Mouse (Mus musculus) kidney, embryonic 14.5 days (tissue): Measurements from ENCODE around the gene Synm. TPM values are rescaled to one million over a fixed set of nuclear protein-coding genes. Genes with fewer than 3 reads are reported as not detected.

ENCODE experiments used
- ATAC-seq: fragments of 200-750 bp; cut with Nextera tagmentation; 2 replicates; pipeline ENCODE4 v1.8.0; 2017; ENCODE audit warnings: moderate number of reproducible peaks, mild to moderate bottlenecking, moderate TSS enrichment, moderate library complexity; ENCODE audit not compliant: low FRiP score, low TSS enrichment
- H3K27ac ChIP-seq: fragments of 300-500 bp; sonication (generic); 2 replicates; pipeline ENCODE4 v1.5.1; 2014; ENCODE audit warnings: low read depth, mild to moderate bottlenecking, low read length, moderate library complexity, mixed read lengths
- H3K27me3 ChIP-seq: fragments of 300-500 bp; sonication (generic); 2 replicates; pipeline ENCODE4 v1.6.1; 2014; ENCODE audit warnings: mild to moderate bottlenecking, low read length; ENCODE audit not compliant: control insufficient read depth, insufficient read depth
- H3K36me3 ChIP-seq: fragments of 300-500 bp; sonication (generic); 2 replicates; pipeline ENCODE4 v1.6.1; 2014; ENCODE audit warnings: low read length, mixed read lengths; ENCODE audit not compliant: control insufficient read depth, insufficient read depth
- H3K4me1 ChIP-seq: fragments of 300-500 bp; sonication (generic); 2 replicates; pipeline ENCODE4 v1.6.1; 2014; ENCODE audit warnings: low read length, mixed read lengths; ENCODE audit not compliant: control insufficient read depth, insufficient read depth
- H3K4me2 ChIP-seq: fragments of 300-500 bp; sonication (generic); replicated peaks from 2 replicates; pipeline ENCODE4 v1.6.1; 2014; ENCODE audit warnings: low read depth, mild to moderate bottlenecking, low read length
- H3K4me3 ChIP-seq: fragments of 300-500 bp; sonication (generic); 2 replicates; pipeline ENCODE4 v1.5.1; 2014; ENCODE audit warnings: mild to moderate bottlenecking, low read length
- H3K9ac ChIP-seq: fragments of 300-500 bp; sonication (generic); 2 replicates; pipeline ENCODE4 v1.6.1; 2014; ENCODE audit warnings: low read depth, mild to moderate bottlenecking, low read length, moderate library complexity
- H3K9me3 ChIP-seq: fragments of 300-500 bp; sonication (generic); 2 replicates; pipeline ENCODE4 v1.6.1; 2016; ENCODE audit warnings: low read length; ENCODE audit not compliant: control insufficient read depth
- WGBS: fragments of 180-500 bp; shearing (Covaris S2); extraction: QIAGEN DNeasy Blood & Tissue Kit; methylation state at CpG from one replicate; pipeline ENCODE4 v1.1.7; 2014; 5-methylcytosine and 5-hydroxymethylcytosine counted together
- polyA plus RNA-seq: library from polyadenylated mRNA; unstranded; fragments of >200 nt; fragmentation: Nextera tagmentation; extraction: Ambion mirVana; gene quantifications from 2 replicates; pipeline ENCODE4 v1.2.1, GENCODE M21; 2014

Gene Synm
- 0.70 and 1.3 TPM in 2 replicates for polyA plus RNA-seq

GRCm38 (mm10) chr7:67759629-67759995 lies at the start of gene Synm:
Gene Synm, minus strand, starts transcription at chr7:67759742.
- Histone ChIP-seq H3K9ac (peak within 1 kb of the TSS; percentile 47), H3K9me3 (no peaks in the 10 kb centered on the region), H3K27ac (no peak within 1 kb of the TSS), H3K4me3 (peak within 1 kb of the TSS; percentile 50), H3K4me2 (peak within 1 kb of the TSS; percentile 97), H3K27me3 (peaks cover 14% of the 10 kb centered on the region), H3K36me3 (no peaks in the 10 kb centered on the region), H3K4me1 (0 out of 2 replicates have a peak, but pooled peaks cover 4% of the 10 kb centered on the region)
- peak; percentile 92 for ATAC-seq
- WGBS: under 1% methylated on average over 37 of the region's 37 CpGs

GRCm38 (mm10) chr7:67803857-67804215 lies 44.3 kb upstream of the Synm start:
- H3K4me2 ChIP-seq: peak overlapping the region; percentile 42
- 23% methylated on average over 12 of the region's 13 CpGs for WGBS
- no peaks in the 10 kb centered on the region for H3K9me3 ChIP-seq
- no peaks in the 10 kb centered on the region for H3K4me1 ChIP-seq
- no peak overlapping the region for H3K27ac ChIP-seq
- H3K36me3 ChIP-seq: no peaks in the 10 kb centered on the region
- 0 out of 2 replicates have a peak overlapping the region, but pooled peaks have one; percentile 12 for H3K9ac ChIP-seq
- H3K27me3 ChIP-seq: no peaks in the 10 kb centered on the region
- no peak; the same call in 1 of the 2 replicates for ATAC-seq
- peak overlapping the region; percentile 25 for H3K4me3 ChIP-seq

GRCm38 (mm10) chr7:67803015-67803856 lies 43.7 kb upstream of the Synm start:
- Histone ChIP-seq H3K9me3 (no peaks in the 10 kb centered on the region), H3K9ac (0 out of 2 replicates have a peak overlapping the region, but pooled peaks have one; percentile 12), H3K4me2 (peak overlapping the region; percentile 42), H3K4me1 (no peaks in the 10 kb centered on the region), H3K36me3 (no peaks in the 10 kb centered on the region), H3K4me3 (peak overlapping the region; percentile 25), H3K27ac (no peak overlapping the region), H3K27me3 (no peaks in the 10 kb centered on the region)
- ATAC-seq: peak; percentile 83
- WGBS: 14% methylated on average over 28 of the region's 28 CpGs

- Histone ChIP-seq H3K9me3 (no peaks in the 10 kb centered on the region), H3K4me2 (no peak overlapping the region), H3K9ac (no peak overlapping the region), H3K36me3 (no peaks in the 10 kb centered on the region), H3K4me3 (no peak overlapping the region), H3K27ac (no peak overlapping the region), H3K27me3 (no peaks in the 10 kb centered on the region), H3K4me1 (no peaks in the 10 kb centered on the region)
- WGBS: 81% methylated on average over 4 of the region's 4 CpGs
- ATAC-seq: no peak
Measured at GRCm38 (mm10) chr7:67801022-67801421, 41.5 kb upstream of the Synm start.

- WGBS: 89% methylated on average over 6 of the region's 6 CpGs
- no peaks in the 10 kb centered on the region for H3K36me3 ChIP-seq
Measured at GRCm38 (mm10) chr7:67800547-67800946, 41.0 kb upstream of the Synm start.

GRCm38 (mm10) chr7:67798476-67798875 lies 38.9 kb upstream of the Synm start:
- no peak for ATAC-seq
- Histone ChIP-seq H3K27me3 (no peaks in the 10 kb centered on the region), H3K36me3 (no peaks in the 10 kb centered on the region), H3K4me1 (no peaks in the 10 kb centered on the region), H3K4me3 (no peak overlapping the region), H3K9ac (no peak overlapping the region), H3K9me3 (no peaks in the 10 kb centered on the region), H3K27ac (no peak overlapping the region), H3K4me2 (no peak overlapping the region)
- WGBS: 65% methylated on average over 4 of the region's 4 CpGs

More at GRCm38 (mm10) chr7:67800547-67800946, 41.0 kb upstream of the Synm start:
- no peak for ATAC-seq
- Histone ChIP-seq H3K4me2 (no peak overlapping the region), H3K9ac (no peak overlapping the region), H3K4me1 (no peaks in the 10 kb centered on the region), H3K9me3 (no peaks in the 10 kb centered on the region), H3K27ac (no peak overlapping the region), H3K4me3 (no peak overlapping the region), H3K27me3 (no peaks in the 10 kb centered on the region)

- Histone ChIP-seq H3K4me2 (no peak overlapping the region), H3K4me3 (no peak overlapping the region), H3K9ac (no peak overlapping the region), H3K27me3 (no peaks in the 10 kb centered on the region), H3K36me3 (no peaks in the 10 kb centered on the region), H3K27ac (no peak overlapping the region), H3K4me1 (no peaks in the 10 kb centered on the region), H3K9me3 (no peaks in the 10 kb centered on the region)
- WGBS: 40% methylated on average over 8 of the region's 8 CpGs
- ATAC-seq: no peak
Measured at GRCm38 (mm10) chr7:67797065-67797464, 37.5 kb upstream of the Synm start.

GRCm38 (mm10) chr7:67793449-67793848 lies 33.9 kb upstream of the Synm start:
- no peak overlapping the region for H3K9ac ChIP-seq
- 73% methylated on average over 7 of the region's 7 CpGs for WGBS
- H3K36me3 ChIP-seq: no peaks in the 10 kb centered on the region
- H3K27me3 ChIP-seq: no peaks in the 10 kb centered on the region
- no peaks in the 10 kb centered on the region for H3K4me1 ChIP-seq
- no peak overlapping the region for H3K27ac ChIP-seq
- H3K4me2 ChIP-seq: no peak overlapping the region
- no peaks in the 10 kb centered on the region for H3K9me3 ChIP-seq
- no peak overlapping the region for H3K4me3 ChIP-seq
- ATAC-seq: no peak

- Histone ChIP-seq H3K27me3 (no peaks in the 10 kb centered on the region), H3K27ac (no peak overlapping the region), H3K36me3 (no peaks in the 10 kb centered on the region), H3K9me3 (no peaks in the 10 kb centered on the region), H3K4me1 (no peaks in the 10 kb centered on the region), H3K9ac (no peak overlapping the region), H3K4me2 (no peak overlapping the region), H3K4me3 (no peak overlapping the region)
- 60% methylated on average over 7 of the region's 7 CpGs for WGBS
- no peak for ATAC-seq
Measured at GRCm38 (mm10) chr7:67791256-67791655, 31.7 kb upstream of the Synm start.
